22 mouse cellular contexts compared by ENCODE assay signal in genomic region chr7:130801811-130802210, GRCm38 (mm10). TPM values are rescaled to one million over a fixed set of nuclear protein-coding genes. Genes with fewer than 3 reads are reported as not detected.
"Had no signal": no experiment of that assay in that cellular context is flagged by ENCODE, and none has a peak within 500 bp of the region (broad histone marks: within the 10 kb centered on the region; RNA-seq: fewer than 3 reads in every experiment).

No protein-coding gene starts in this region.

- H3K27ac ChIP-seq: kidney, postnatal 0 days; layer of hippocampus, adult 2 months; liver, embryonic 13.5 days; neural tube, embryonic 12.5 days; stomach, postnatal 0 days had no signal

- ATAC-seq: intestine, postnatal 0 days had no signal

- H3K4me3 ChIP-seq: layer of hippocampus, adult 2 months; liver, embryonic 13.5 days; neural tube, embryonic 12.5 days had no signal

- H3K27me3 ChIP-seq: liver, embryonic 13.5 days; neural tube, embryonic 12.5 days had no signal

- H3K36me3 ChIP-seq: liver, embryonic 13.5 days; neural tube, embryonic 12.5 days had no signal

- DNase-seq: kidney, adult 2 months; kidney, postnatal 25 days; layer of hippocampus, adult 9-11 months; liver, embryonic 13.5 days; lung, adult 2 months; lung, postnatal 14 days; lung, postnatal 4 days; midbrain, embryonic 14.5 days; right cerebral cortex, postnatal 25 days; thymus, adult 2 months; thymus, postnatal 14 days had no signal

RNA-seq across cellular contexts. Expression of gene Btbd16, which starts 27.9 kb away (rescaled TPM):
- total RNA-seq: liver, adult 2 months; midbrain, postnatal 0 days had no signal
- polyA plus RNA-seq: intestine, postnatal 0 days; kidney, embryonic 14.5 days; kidney, postnatal 0 days; limb, embryonic 11.5 days; liver, embryonic 13.5 days; lung, adult 2 months; lung, embryonic 16.5 days; midbrain, embryonic 11.5 days; midbrain, embryonic 14.5 days had no signal
